Mouse (Mus musculus) heart, postnatal 25 days (tissue): ENCODE measurements around the gene Dip2c. TPM values are rescaled to one million over a fixed set of nuclear protein-coding genes. Genes with fewer than 3 reads are reported as not detected.

ENCODE experiments used
- DNase-seq: peaks from one replicate; pipeline ENCODE4 v3.0.0; 2022; ENCODE audit warnings: low spot score
- intact Hi-C: fragments of 180-260 bp; cut with DNase I; formaldehyde crosslinking; loops from one replicate; pipeline ENCODE4 v1.15.1; 2025
- total RNA-seq, 2 experiments: library from RNA; stranded (reverse); gene quantifications; 2 replicates each; pipeline ENCODE4 v1.2.3; 2021

Dip2c gene
- total RNA-seq, 2 experiments from 2014 or later, result 41.8 to 46.0 TPM

DNA sequence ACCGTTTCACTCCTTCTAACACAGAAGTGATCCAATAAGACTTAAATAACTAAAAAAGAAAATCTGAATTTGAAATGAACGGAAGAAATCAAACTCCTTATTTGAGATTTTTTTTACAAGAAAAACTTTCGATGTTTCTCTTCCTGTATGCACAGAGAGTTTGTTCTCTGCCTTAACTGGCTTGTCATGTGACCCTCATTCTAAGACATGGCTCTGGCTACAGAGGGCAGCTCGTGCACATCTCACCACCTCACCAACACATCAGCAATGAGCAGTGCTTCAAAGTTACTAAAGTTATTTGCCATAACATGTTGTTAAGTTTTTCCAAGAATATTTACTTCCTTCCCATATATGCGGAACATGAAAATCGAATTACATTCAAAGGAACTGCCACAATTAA lies 418.3 kb downstream of the Dip2c start:
- intact Hi-C loops, result loop anchor here (5.0 kb wide), 1 partner anchor 68 kb away; no protein-coding TSS in a partner anchor
- DNase-seq, result no peak

GRCm38 (mm10) chr13:9695403-9695802 lies 419.1 kb downstream of the Dip2c start:
- no peak for DNase-seq
- intact Hi-C loops, result loop anchor here (5.0 kb wide), 1 partner anchor 67 kb away; no protein-coding TSS in a partner anchor

- peak; percentile 44 for DNase-seq
- intact Hi-C loops, result loop anchor here (5.0 kb wide), 1 partner anchor 66 kb away; no protein-coding TSS in a partner anchor
Observed at GRCm38 (mm10) chr13:9695809-9696208, 419.5 kb downstream of the Dip2c start.

GRCm38 (mm10) chr13:9697340-9697739 lies 421.0 kb downstream of the Dip2c start:
- intact Hi-C loops, result loop anchor here (5.0 kb wide), 1 partner anchor 65 kb away; no protein-coding TSS in a partner anchor
- no peak for DNase-seq

DNA sequence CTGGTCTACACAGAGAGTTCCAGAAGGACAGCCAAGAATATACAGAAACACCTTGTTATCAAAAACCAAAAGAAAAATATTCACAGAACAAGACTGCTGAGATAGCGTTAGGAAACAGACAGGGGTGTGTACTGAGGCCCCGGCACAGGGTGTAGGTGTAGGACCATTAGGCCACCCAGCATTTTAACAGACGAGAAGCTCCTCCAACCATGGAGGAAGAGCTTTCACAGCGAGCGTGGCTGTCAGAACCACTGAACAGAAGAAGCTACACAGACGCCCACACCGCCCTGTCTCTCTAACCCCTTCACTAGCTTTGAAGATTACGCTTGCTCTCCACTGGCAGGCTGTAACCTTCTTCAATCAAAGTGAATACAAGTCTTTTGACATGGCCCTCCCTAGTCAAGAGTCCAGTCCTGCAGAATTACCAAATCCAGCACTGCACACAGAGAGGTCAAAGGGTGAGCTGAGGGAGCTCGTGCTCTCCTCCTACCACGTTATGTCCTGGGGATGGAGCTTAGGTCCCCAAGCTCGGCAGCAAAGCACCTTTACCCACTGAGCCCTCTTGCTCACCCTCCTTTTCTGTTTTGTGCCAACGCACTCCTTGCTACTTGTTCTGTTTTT lies 426.4 kb downstream of the Dip2c start:
- DNase-seq, result no peak
- intact Hi-C loops, result no loop called here

GRCm38 (mm10) chr13:9706720-9707119 lies 430.4 kb downstream of the Dip2c start:
- DNase-seq, result no peak
- intact Hi-C loops, result no loop called here

DNA sequence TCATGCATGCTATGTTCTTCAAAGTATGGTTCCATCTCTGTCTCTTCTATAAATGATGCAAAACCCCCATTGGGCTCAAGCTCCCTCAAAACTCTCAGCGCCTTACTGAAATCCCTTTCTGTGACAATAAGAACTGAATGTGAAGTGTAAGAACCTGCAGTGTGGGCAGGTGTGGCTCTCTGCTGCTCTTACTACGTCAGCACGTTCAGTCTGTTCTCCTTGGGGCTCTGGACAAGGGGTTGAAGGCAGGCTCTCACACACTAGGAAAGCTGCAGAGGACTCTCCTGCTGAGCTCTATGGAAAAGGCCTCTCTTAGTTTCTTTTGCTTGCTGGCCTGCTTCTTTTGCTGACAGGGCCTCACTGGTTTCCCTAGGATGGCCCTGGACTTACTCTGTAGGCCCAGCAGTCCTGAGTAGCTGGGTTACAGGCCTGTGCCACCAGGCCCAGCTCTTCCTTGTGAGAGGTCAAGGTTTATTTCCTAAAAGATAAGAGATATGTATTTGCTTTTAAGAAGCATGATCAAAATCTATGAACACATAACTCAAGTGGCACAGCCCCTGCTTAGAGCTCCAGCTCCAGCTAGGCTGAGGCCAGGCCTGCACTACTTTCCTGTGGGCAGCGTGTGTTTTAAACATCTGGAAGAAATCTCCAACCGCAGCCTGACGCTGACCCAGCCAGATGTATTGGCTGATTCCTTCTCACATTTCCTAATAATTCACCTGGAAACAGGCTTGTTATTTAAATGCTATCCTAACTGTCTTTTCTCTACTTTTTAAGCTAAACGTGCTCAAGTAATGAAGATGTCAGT lies 432.3 kb downstream of the Dip2c start:
- intact Hi-C loops, result no loop called here
- DNase-seq, result no peak

GRCm38 (mm10) chr13:9712409-9712808 lies 436.1 kb downstream of the Dip2c start:
- intact Hi-C loops, result loop anchor here (5.0 kb wide), 1 partner anchor 60 kb away; no protein-coding TSS in a partner anchor
- DNase-seq, result no peak

- no peak for DNase-seq
- intact Hi-C loops, result loop anchor here (5.0 kb wide), 1 partner anchor 59 kb away; no protein-coding TSS in a partner anchor
Observed at GRCm38 (mm10) chr13:9712971-9713370, 436.6 kb downstream of the Dip2c start.

DNA sequence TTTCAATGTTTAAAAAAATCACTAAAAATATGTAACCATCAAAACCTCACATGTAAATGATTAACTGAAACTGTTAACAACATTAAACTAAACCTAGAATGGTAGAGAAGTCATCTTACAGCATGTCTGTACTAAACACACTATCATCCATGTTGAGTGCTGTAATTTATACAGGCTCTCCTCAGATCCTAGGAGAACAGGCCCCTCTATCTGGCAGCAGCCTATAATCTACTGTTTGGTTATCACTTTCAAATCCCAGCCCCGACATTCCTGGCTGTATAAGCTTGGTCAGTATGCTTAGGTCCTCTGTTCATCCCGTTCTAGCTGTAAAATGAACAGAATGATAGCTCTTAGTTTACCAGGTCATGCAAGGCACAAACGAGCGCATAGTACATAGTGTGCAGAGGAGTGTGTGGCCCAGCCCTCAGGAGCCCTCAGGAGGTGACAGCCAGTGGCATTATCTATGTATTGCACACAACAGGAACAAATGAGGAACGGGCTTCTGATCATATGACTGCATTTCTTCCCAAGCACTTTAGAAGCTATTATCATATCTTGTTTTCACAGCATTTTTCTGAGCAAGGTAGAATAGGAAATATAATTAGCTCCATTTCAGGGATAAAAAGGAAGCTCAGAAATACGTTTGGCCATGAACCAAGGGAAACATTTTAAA lies 437.3 kb downstream of the Dip2c start:
- no peak for DNase-seq
- intact Hi-C loops, result loop anchor here (5.0 kb wide), 1 partner anchor 59 kb away; no protein-coding TSS in a partner anchor

GRCm38 (mm10) chr13:9715224-9715623 lies 438.9 kb downstream of the Dip2c start:
- DNase-seq, result no peak
- intact Hi-C loops, result no loop called here

Other genes starting within 250 kb of the Dip2c start
- 10 to 100 TPM; 76.3 to 81.3 TPM for gene Larp4b, start 182.6 kb upstream of the Dip2c start, total RNA-seq